In the genomic region with DNA sequence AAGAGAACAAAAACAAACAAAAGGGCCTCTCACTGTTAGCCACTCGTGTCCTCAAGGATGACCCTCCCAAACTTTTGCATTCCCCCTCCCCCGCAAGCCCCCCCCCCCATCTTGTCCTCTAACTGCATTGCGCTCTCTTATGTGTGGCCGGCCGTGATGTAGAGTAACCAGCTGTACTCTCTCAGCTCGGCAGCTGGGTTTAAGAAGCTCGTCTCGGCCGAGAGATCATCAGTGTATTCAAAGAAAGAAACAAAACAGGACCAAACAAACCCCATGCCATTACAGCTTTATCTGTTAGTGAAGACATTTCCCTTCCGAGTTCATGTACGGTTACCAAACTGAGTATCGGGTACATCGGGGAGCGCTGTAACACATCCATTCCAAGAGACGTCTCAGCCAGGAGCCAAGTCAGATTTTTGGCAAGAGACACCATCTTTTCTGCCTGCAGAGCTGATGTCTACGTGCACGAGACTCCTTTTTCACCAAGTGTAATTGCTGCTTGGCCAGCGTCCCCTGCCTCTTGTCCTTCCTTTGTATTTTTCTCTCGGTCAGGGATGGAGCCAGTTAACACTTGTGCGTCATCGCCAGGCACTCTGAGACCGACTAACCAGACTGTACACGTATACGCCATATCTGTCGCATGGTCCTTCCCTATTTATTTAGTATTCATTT, we compare ENCODE assay signal across 9 mouse cellular contexts. TPM values are rescaled to one million over a fixed set of nuclear protein-coding genes. Genes with fewer than 3 reads are reported as not detected.
A peak's percentile ranks its signal among the peaks of the same experiment; 100 is the strongest.
DNase-seq lines count a peak whose midpoint lies in the region; ATAC-seq and TF ChIP-seq lines count a peak whose summit lies in the region.
"Had no signal": no experiment of that assay in that cellular context is flagged by ENCODE, and none has a peak within 500 bp of the region (broad histone marks: within the 10 kb centered on the region; RNA-seq: fewer than 3 reads in every experiment).

No protein-coding gene starts in this region.

- H3K27ac ChIP-seq in kidney, embryonic 14.5 days (ENCODE audit: low read depth, low read length), result peak overlapping the region; percentile 27; the same call in 1 of the 2 replicates
- H3K27ac ChIP-seq in lung, embryonic 15.5 days, result peak overlapping the region; percentile 90
- H3K27ac ChIP-seq in midbrain, embryonic 11.5 days (ENCODE audit: low read depth, low read length), result no peak overlapping the region
- H3K27ac ChIP-seq: neural tube, embryonic 12.5 days had no signal

- H3K4me1 ChIP-seq in kidney, embryonic 14.5 days (ENCODE audit: control insufficient read depth, insufficient read depth, low read length), result peaks cover 11% of the 10 kb centered on the region
- peaks cover 46% of the 10 kb centered on the region for H3K4me1 ChIP-seq in lung, embryonic 15.5 days
- H3K4me1 ChIP-seq in midbrain, embryonic 11.5 days (ENCODE audit: control insufficient read depth, insufficient read depth, low read length), result no peaks in the 10 kb centered on the region

- ATAC-seq in kidney, embryonic 14.5 days (ENCODE audit: low FRiP score, low TSS enrichment), result peak; percentile 50; the same call in 1 of the 2 replicates
- ATAC-seq in lung, embryonic 15.5 days (ENCODE audit: borderline replicate concordance, extremely low read depth, low FRiP score, low TSS enrichment), result peak; percentile 88
- ATAC-seq in midbrain, embryonic 11.5 days (ENCODE audit: low FRiP score), result no peak

- no peak for TF ChIP-seq POLR2A in brain, embryonic 14.5 days (IDR thresholded peaks at IDR 0.05; ENCODE audit: borderline replicate concordance, extremely low read depth, insufficient read depth, insufficient read length, poor library complexity, severe bottlenecking)

- no peaks in the 10 kb centered on the region for H3K27me3 ChIP-seq in kidney, embryonic 14.5 days (ENCODE audit: control insufficient read depth, insufficient read depth, low read length)
- no peaks in the 10 kb centered on the region for H3K27me3 ChIP-seq in lung, embryonic 15.5 days
- no peaks in the 10 kb centered on the region for H3K27me3 ChIP-seq in midbrain, embryonic 11.5 days (ENCODE audit: control insufficient read depth, insufficient read depth, low read length)
- H3K27me3 ChIP-seq: neural tube, embryonic 12.5 days had no signal

- no peak overlapping the region for H3K4me3 ChIP-seq in kidney, embryonic 14.5 days (ENCODE audit: low read length)
- H3K4me3 ChIP-seq in lung, embryonic 15.5 days, result no peak overlapping the region
- no peak overlapping the region for H3K4me3 ChIP-seq in midbrain, embryonic 11.5 days (ENCODE audit: low read depth, low read length)
- H3K4me3 ChIP-seq: neural tube, embryonic 12.5 days had no signal

- WGBS in kidney, embryonic 14.5 days, result 43% methylated on average over 25 of the region's 25 CpGs
- WGBS in lung, embryonic 15.5 days, result 21% methylated on average over 25 of the region's 25 CpGs
- 83% methylated on average over 25 of the region's 25 CpGs for WGBS in midbrain, embryonic 11.5 days

- TF ChIP-seq CTCF in brain, embryonic 14.5 days (IDR thresholded peaks at IDR 0.05; ENCODE audit: borderline replicate concordance, extremely low read depth, insufficient read depth, insufficient read length), result no peak

- H3K36me3 ChIP-seq in kidney, embryonic 14.5 days (ENCODE audit: control insufficient read depth, insufficient read depth, low read length), result no peaks in the 10 kb centered on the region
- no peaks in the 10 kb centered on the region for H3K36me3 ChIP-seq in lung, embryonic 15.5 days
- no peaks in the 10 kb centered on the region for H3K36me3 ChIP-seq in midbrain, embryonic 11.5 days (ENCODE audit: control insufficient read depth, insufficient read depth, low read length)
- H3K36me3 ChIP-seq: neural tube, embryonic 12.5 days had no signal

- H3K9ac ChIP-seq in kidney, embryonic 14.5 days (ENCODE audit: low read depth, low read length), result no peak overlapping the region
- no peak overlapping the region for H3K9ac ChIP-seq in lung, embryonic 15.5 days
- H3K9ac ChIP-seq in midbrain, embryonic 11.5 days (ENCODE audit: low read length), result no peak overlapping the region
- H3K9ac ChIP-seq: neural tube, embryonic 12.5 days had no signal

- DNase-seq in kidney, adult 11 months, result no peak
- DNase-seq in brain, embryonic 14.5 days (ENCODE audit: low read depth), result peak; percentile 72
- DNase-seq in heart, adult 9 months (ENCODE audit: low spot score in 2 of 2), result peak; percentile 34 to 46
- no peak for DNase-seq in left cerebral cortex, adult 11 months (ENCODE audit: low spot score)
- DNase-seq in ovary, postnatal 10 days (ENCODE audit: low spot score), result no peak
- no peak for DNase-seq in midbrain, embryonic 11.5 days (ENCODE audit: low spot score, missing footprints)

- H3K9me3 ChIP-seq in kidney, embryonic 14.5 days (ENCODE audit: control insufficient read depth, low read length), result no peaks in the 10 kb centered on the region
- H3K9me3 ChIP-seq in lung, embryonic 15.5 days, result no peaks in the 10 kb centered on the region
- H3K9me3 ChIP-seq in midbrain, embryonic 11.5 days (ENCODE audit: control insufficient read depth, low read length), result no peaks in the 10 kb centered on the region
- H3K9me3 ChIP-seq: neural tube, embryonic 12.5 days had no signal

- H3K4me2 ChIP-seq in kidney, embryonic 14.5 days (replicated peaks; ENCODE audit: low read depth, low read length), result 0 out of 2 replicates have a peak overlapping the region, but pooled peaks have one; percentile 8
- H3K4me2 ChIP-seq in lung, embryonic 15.5 days, result 0 out of 2 replicates have a peak overlapping the region, but pooled peaks have one; percentile 1
- no peak overlapping the region for H3K4me2 ChIP-seq in midbrain, embryonic 11.5 days
- H3K4me2 ChIP-seq: neural tube, embryonic 12.5 days had no signal

RNA-seq across cellular contexts. Expression of gene Wwox, which starts 18.8 kb away (rescaled TPM):
- 12.9 and 17.0 TPM in 2 replicates for polyA plus RNA-seq in kidney, embryonic 14.5 days (2014; fragmentation: Nextera tagmentation; extraction: Ambion mirVana)
- polyA plus RNA-seq in brain, embryonic 14.5 days (2012; rRNA removed), result 8.7 and 11.0 TPM in 2 replicates
- 17.1 and 20.0 TPM in 2 replicates for polyA plus RNA-seq in lung, embryonic 15.5 days (2015; fragmentation: Nextera tagmentation; extraction: Ambion mirVana)
- polyA plus RNA-seq in midbrain, embryonic 11.5 days (2014; fragmentation: Nextera tagmentation; extraction: Ambion mirVana), result 11.5 and 12.1 TPM in 2 replicates

RNA-seq across cellular contexts. Expression of gene Clec3a, which starts 40.4 kb away (rescaled TPM):
- polyA plus RNA-seq in kidney, embryonic 14.5 days (2014; fragmentation: Nextera tagmentation; extraction: Ambion mirVana), result not detected in 2 replicates
- not detected in 2 replicates for polyA plus RNA-seq in brain, embryonic 14.5 days (2012; rRNA removed)
- 0.72 TPM in 1 of 2 replicates, not detected in the other for polyA plus RNA-seq in lung, embryonic 15.5 days (2015; fragmentation: Nextera tagmentation; extraction: Ambion mirVana)
- polyA plus RNA-seq in midbrain, embryonic 11.5 days (2014; fragmentation: Nextera tagmentation; extraction: Ambion mirVana), result not detected in 2 replicates
- polyA plus RNA-seq: neural tube, embryonic 12.5 days had no signal

Comparison
In these comparisons a context has a peak if more than half of its experiments do, and no peak if none do; other contexts are left out.
1. DNase-seq: peak in brain, embryonic 14.5 days (single experiment) and heart, adult 9 months (2 of 2); none in kidney, adult 11 months (single experiment), left cerebral cortex, adult 11 months (single experiment), ovary, postnatal 10 days (single experiment) and midbrain, embryonic 11.5 days (single experiment).